Mouse (Mus musculus) cerebellum, postnatal 10 days (tissue): Measurements from ENCODE around the gene Mark2.

ENCODE experiments used
- DNase-seq, 2 experiments: peaks; one replicate each; pipeline ENCODE4 v3.0.0; 2021; ENCODE audit warnings: mixed read lengths in 2 of 2

Mark2 gene

GRCm38 (mm10) chr19:7265478-7266191, 76.0 kb downstream of the Mark2 start:
- peak; percentile 87 to 92 for DNase-seq

GRCm38 (mm10) chr19:7264766-7265331, 76.8 kb downstream of the Mark2 start:
- DNase-seq: peak; percentile 82 to 89

GRCm38 (mm10) chr19:7264088-7264765, 77.4 kb downstream of the Mark2 start:
- DNase-seq: peak; percentile 91 to 94

- DNase-seq: no peak
Observed at GRCm38 (mm10) chr19:7262592-7262991, 79.1 kb downstream of the Mark2 start.

- no peak for DNase-seq
Observed at GRCm38 (mm10) chr19:7261964-7262363, 79.7 kb downstream of the Mark2 start.

GRCm38 (mm10) chr19:7261476-7261875, 80.2 kb downstream of the Mark2 start:
- no peak for DNase-seq

- peak; percentile 94 to 96 for DNase-seq
Observed at GRCm38 (mm10) chr19:7257881-7258280, 83.8 kb downstream of the Mark2 start.

- DNase-seq: no peak
Observed at GRCm38 (mm10) chr19:7246021-7246420, 95.6 kb downstream of the Mark2 start.

GRCm38 (mm10) chr19:7240782-7241690, 100.6 kb downstream of the Mark2 start, which contains the start of gene Naa40:
Gene Naa40, minus strand, starts transcription at chr19:7241183.
- DNase-seq: peak; percentile 98

- DNase-seq: peak in 1 of 2 experiments; percentile 58
Observed at GRCm38 (mm10) chr19:7240291-7240690, 101.4 kb downstream of the Mark2 start.

GRCm38 (mm10) chr19:7239574-7239973, 102.1 kb downstream of the Mark2 start:
- no peak for DNase-seq

GRCm38 (mm10) chr19:7236742-7237141, 104.9 kb downstream of the Mark2 start:
- no peak for DNase-seq

- no peak for DNase-seq
Observed at GRCm38 (mm10) chr19:7236011-7236410, 105.6 kb downstream of the Mark2 start.

GRCm38 (mm10) chr19:7235461-7235860, 106.2 kb downstream of the Mark2 start:
- DNase-seq: no peak

GRCm38 (mm10) chr19:7234537-7235221, 107.0 kb downstream of the Mark2 start:
- peak; percentile 93 to 94 for DNase-seq

- no peak for DNase-seq
Observed at GRCm38 (mm10) chr19:7226511-7226914, 115.1 kb downstream of the Mark2 start.
